Mouse (Mus musculus): ENCODE measurements around the gene Adk. TPM values are rescaled to one million over a fixed set of nuclear protein-coding genes. Genes with fewer than 3 reads are reported as not detected.
"Not testable (repeated sequence)": the region's sequence is repeated elsewhere in the genome, so short reads cannot be mapped to it uniquely, and the experiment has no call there.

The Adk gene
- polyA plus RNA-seq, 1 experiment from 2014 or later: 155 TPM

- Histone ChIP-seq H3K4me2 (replicated peaks; ENCODE audit: low read depth, low read length) (no peak overlapping the region), H3K9me3 (ENCODE audit: control insufficient read depth, low read length) (no peaks in the 10 kb centered on the region), H3K9ac (ENCODE audit: low read depth, low read length) (no peak overlapping the region), H3K27ac (ENCODE audit: low read depth, low read length) (no peak overlapping the region), H3K4me3 (ENCODE audit: low read length) (no peak overlapping the region), H3K36me3 (ENCODE audit: control insufficient read depth, insufficient read depth, low read length) (no peaks in the 10 kb centered on the region), H3K27me3 (ENCODE audit: control insufficient read depth, insufficient read depth, low read length) (no peaks in the 10 kb centered on the region), H3K4me1 (ENCODE audit: control insufficient read depth, insufficient read depth, low read length) (0 out of 2 replicates have a peak, but pooled peaks cover 10% of the 10 kb centered on the region)
- 58% methylated on average over 7 of the region's 7 CpGs for WGBS
- no peak for ATAC-seq (ENCODE audit: low FRiP score, low TSS enrichment)
Observed at GRCm38 (mm10) chr14:21458696-21459095, 406.3 kb downstream of the Adk start.

- H3K4me2 ChIP-seq (replicated peaks; ENCODE audit: low read depth, low read length): no peak overlapping the region
- no peak overlapping the region for H3K27ac ChIP-seq (ENCODE audit: low read depth, low read length)
- WGBS: 85% methylated on average over 4 of the region's 4 CpGs
- no peak overlapping the region for H3K9ac ChIP-seq (ENCODE audit: low read depth, low read length)
- no peak for ATAC-seq (ENCODE audit: low FRiP score, low TSS enrichment)
- H3K36me3 ChIP-seq (ENCODE audit: control insufficient read depth, insufficient read depth, low read length): no peaks in the 10 kb centered on the region
- no peaks in the 10 kb centered on the region for H3K9me3 ChIP-seq (ENCODE audit: control insufficient read depth, low read length)
- 0 out of 2 replicates have a peak, but pooled peaks cover 10% of the 10 kb centered on the region for H3K4me1 ChIP-seq (ENCODE audit: control insufficient read depth, insufficient read depth, low read length)
- no peaks in the 10 kb centered on the region for H3K27me3 ChIP-seq (ENCODE audit: control insufficient read depth, insufficient read depth, low read length)
- H3K4me3 ChIP-seq (ENCODE audit: low read length): no peak overlapping the region
Observed at GRCm38 (mm10) chr14:21459163-21459562, 406.8 kb downstream of the Adk start.

GRCm38 (mm10) chr14:21462398-21462797 lies 410.0 kb downstream of the Adk start:
- H3K36me3 ChIP-seq (ENCODE audit: control insufficient read depth, insufficient read depth, low read length): no peaks in the 10 kb centered on the region
- no peak overlapping the region for H3K27ac ChIP-seq (ENCODE audit: low read depth, low read length)
- no peaks in the 10 kb centered on the region for H3K9me3 ChIP-seq (ENCODE audit: control insufficient read depth, low read length)
- H3K4me2 ChIP-seq (replicated peaks; ENCODE audit: low read depth, low read length): no peak overlapping the region
- ATAC-seq (ENCODE audit: low FRiP score, low TSS enrichment): no peak
- no peak overlapping the region for H3K4me3 ChIP-seq (ENCODE audit: low read length)
- no peak overlapping the region for H3K9ac ChIP-seq (ENCODE audit: low read depth, low read length)
- 0 out of 2 replicates have a peak, but pooled peaks cover 10% of the 10 kb centered on the region for H3K4me1 ChIP-seq (ENCODE audit: control insufficient read depth, insufficient read depth, low read length)
- no peaks in the 10 kb centered on the region for H3K27me3 ChIP-seq (ENCODE audit: control insufficient read depth, insufficient read depth, low read length)
- WGBS: 34% methylated on average over 3 of the region's 3 CpGs

GRCm38 (mm10) chr14:21463117-21463712 lies 410.8 kb downstream of the Adk start:
- Histone ChIP-seq H3K4me1 (ENCODE audit: control insufficient read depth, insufficient read depth, low read length) (0 out of 2 replicates have a peak, but pooled peaks cover 10% of the 10 kb centered on the region), H3K27me3 (ENCODE audit: control insufficient read depth, insufficient read depth, low read length) (no peaks in the 10 kb centered on the region), H3K4me2 (replicated peaks; ENCODE audit: low read depth, low read length) (no peak overlapping the region), H3K9me3 (ENCODE audit: control insufficient read depth, low read length) (no peaks in the 10 kb centered on the region), H3K9ac (ENCODE audit: low read depth, low read length) (no peak overlapping the region), H3K27ac (ENCODE audit: low read depth, low read length) (no peak overlapping the region), H3K4me3 (ENCODE audit: low read length) (no peak overlapping the region), H3K36me3 (ENCODE audit: control insufficient read depth, insufficient read depth, low read length) (no peaks in the 10 kb centered on the region)
- ATAC-seq (ENCODE audit: low FRiP score, low TSS enrichment): peak; percentile 79
- WGBS: 61% methylated on average over 9 of the region's 9 CpGs

- no peak overlapping the region for H3K27ac ChIP-seq (ENCODE audit: low read depth, low read length)
- no peaks in the 10 kb centered on the region for H3K36me3 ChIP-seq (ENCODE audit: control insufficient read depth, insufficient read depth, low read length)
- no peak overlapping the region for H3K4me2 ChIP-seq (replicated peaks; ENCODE audit: low read depth, low read length)
- 76% methylated on average over 5 of the region's 5 CpGs for WGBS
- H3K9ac ChIP-seq (ENCODE audit: low read depth, low read length): no peak overlapping the region
- H3K4me1 ChIP-seq (ENCODE audit: control insufficient read depth, insufficient read depth, low read length): no peaks in the 10 kb centered on the region
- H3K4me3 ChIP-seq (ENCODE audit: low read length): no peak overlapping the region
- ATAC-seq (ENCODE audit: low FRiP score, low TSS enrichment): no peak
- H3K27me3 ChIP-seq (ENCODE audit: control insufficient read depth, insufficient read depth, low read length): no peaks in the 10 kb centered on the region
- H3K9me3 ChIP-seq (ENCODE audit: control insufficient read depth, low read length): no peaks in the 10 kb centered on the region
Observed at GRCm38 (mm10) chr14:21470386-21470785, 418.0 kb downstream of the Adk start.

- WGBS: 87% methylated on average over 2 of the region's 2 CpGs
- H3K36me3 ChIP-seq (ENCODE audit: control insufficient read depth, insufficient read depth, low read length): no peaks in the 10 kb centered on the region
- no peak overlapping the region for H3K9ac ChIP-seq (ENCODE audit: low read depth, low read length)
- H3K9me3 ChIP-seq (ENCODE audit: control insufficient read depth, low read length): no peaks in the 10 kb centered on the region
- no peak overlapping the region for H3K27ac ChIP-seq (ENCODE audit: low read depth, low read length)
- H3K4me2 ChIP-seq (replicated peaks; ENCODE audit: low read depth, low read length): no peak overlapping the region
- H3K4me1 ChIP-seq (ENCODE audit: control insufficient read depth, insufficient read depth, low read length): no peaks in the 10 kb centered on the region
- H3K4me3 ChIP-seq (ENCODE audit: low read length): no peak overlapping the region
- no peak for ATAC-seq (ENCODE audit: low FRiP score, low TSS enrichment)
- H3K27me3 ChIP-seq (ENCODE audit: control insufficient read depth, insufficient read depth, low read length): no peaks in the 10 kb centered on the region
Observed at GRCm38 (mm10) chr14:21471975-21472374, 419.6 kb downstream of the Adk start.

GRCm38 (mm10) chr14:21474593-21475132 lies 422.3 kb downstream of the Adk start:
- H3K36me3 ChIP-seq (ENCODE audit: control insufficient read depth, insufficient read depth, low read length); H3K9ac ChIP-seq (ENCODE audit: low read depth, low read length); H3K27ac ChIP-seq (ENCODE audit: low read depth, low read length); H3K4me2 ChIP-seq (replicated peaks; ENCODE audit: low read depth, low read length); H3K9me3 ChIP-seq (ENCODE audit: control insufficient read depth, low read length); H3K4me3 ChIP-seq (ENCODE audit: low read length); H3K4me1 ChIP-seq (ENCODE audit: control insufficient read depth, insufficient read depth, low read length); H3K27me3 ChIP-seq (ENCODE audit: control insufficient read depth, insufficient read depth, low read length); ATAC-seq (ENCODE audit: low FRiP score, low TSS enrichment): not testable (repeated sequence)
- 92% methylated on average over 4 of the region's 4 CpGs for WGBS

GRCm38 (mm10) chr14:21477181-21477580 lies 424.8 kb downstream of the Adk start:
- no peak overlapping the region for H3K4me3 ChIP-seq (ENCODE audit: low read length)
- no peak overlapping the region for H3K4me2 ChIP-seq (replicated peaks; ENCODE audit: low read depth, low read length)
- no peak overlapping the region for H3K9ac ChIP-seq (ENCODE audit: low read depth, low read length)
- H3K9me3 ChIP-seq (ENCODE audit: control insufficient read depth, low read length): no peaks in the 10 kb centered on the region
- H3K36me3 ChIP-seq (ENCODE audit: control insufficient read depth, insufficient read depth, low read length): no peaks in the 10 kb centered on the region
- WGBS: 90% methylated on average over 2 of the region's 2 CpGs
- no peaks in the 10 kb centered on the region for H3K4me1 ChIP-seq (ENCODE audit: control insufficient read depth, insufficient read depth, low read length)
- H3K27me3 ChIP-seq (ENCODE audit: control insufficient read depth, insufficient read depth, low read length): no peaks in the 10 kb centered on the region
- H3K27ac ChIP-seq (ENCODE audit: low read depth, low read length): no peak overlapping the region
- ATAC-seq (ENCODE audit: low FRiP score, low TSS enrichment): no peak

- H3K9me3 ChIP-seq (ENCODE audit: control insufficient read depth, low read length): no peaks in the 10 kb centered on the region
- no peaks in the 10 kb centered on the region for H3K4me1 ChIP-seq (ENCODE audit: control insufficient read depth, insufficient read depth, low read length)
- no peaks in the 10 kb centered on the region for H3K27me3 ChIP-seq (ENCODE audit: control insufficient read depth, insufficient read depth, low read length)
- H3K27ac ChIP-seq (ENCODE audit: low read depth, low read length): no peak overlapping the region
- no peak overlapping the region for H3K4me2 ChIP-seq (replicated peaks; ENCODE audit: low read depth, low read length)
- ATAC-seq (ENCODE audit: low FRiP score, low TSS enrichment): no peak
- H3K36me3 ChIP-seq (ENCODE audit: control insufficient read depth, insufficient read depth, low read length): no peaks in the 10 kb centered on the region
- WGBS: 94% methylated on average over 8 of the region's 8 CpGs
- H3K4me3 ChIP-seq (ENCODE audit: low read length): no peak overlapping the region
- H3K9ac ChIP-seq (ENCODE audit: low read depth, low read length): no peak overlapping the region
Observed at GRCm38 (mm10) chr14:21479566-21479965, 427.2 kb downstream of the Adk start.
